Mouse (Mus musculus) heart, embryonic 14.5 days (tissue): ENCODE results near the gene Acsl5. TPM values are rescaled to one million over a fixed set of nuclear protein-coding genes. Genes with fewer than 3 reads are reported as not detected.

ENCODE experiments used
- ATAC-seq: fragments of 200-750 bp; cut with Nextera tagmentation; 2 replicates; pipeline ENCODE4 v1.8.0; 2017; ENCODE audit warnings: low read depth, moderate TSS enrichment; ENCODE audit not compliant: insufficient number of reproducible peaks, insufficient read depth, low FRiP score
- H3K27ac ChIP-seq, 2 experiments: fragments of 200-500 bp in 1 of 2; fragments of 300-500 bp in 1 of 2; sonication (generic) in 1 of 2; replicated peaks in 1 of 2; 2 replicates each; pipeline ENCODE4 v1.5.1; 2012 to 2014; ENCODE audit warnings: low read depth in 2 of 2, low read length in 2 of 2, control low read depth in 1 of 2, mild to moderate bottlenecking in 1 of 2, mixed read lengths in 1 of 2; ENCODE audit not compliant: control insufficient read depth in 1 of 2, insufficient read depth in 1 of 2
- H3K27me3 ChIP-seq: fragments of 300-500 bp; sonication (generic); 2 replicates; pipeline ENCODE4 v1.6.1; 2014; ENCODE audit warnings: mild to moderate bottlenecking, low read length, control low read depth; ENCODE audit not compliant: control insufficient read depth, insufficient read depth
- H3K36me3 ChIP-seq: fragments of 300-500 bp; sonication (generic); 2 replicates; pipeline ENCODE4 v1.6.1; 2014; ENCODE audit warnings: mild to moderate bottlenecking, control low read depth, low read length, mixed read lengths; ENCODE audit not compliant: control insufficient read depth, insufficient read depth
- H3K4me1 ChIP-seq, 2 experiments: fragments of 200-500 bp in 1 of 2; fragments of 300-500 bp in 1 of 2; sonication (generic) in 1 of 2; 2 replicates each; pipeline ENCODE4 v1.6.1; 2012 to 2014; ENCODE audit warnings: low read length in 2 of 2, control low read depth in 1 of 2, mixed read lengths in 1 of 2; ENCODE audit not compliant: control insufficient read depth in 2 of 2, insufficient read depth in 2 of 2
- H3K4me2 ChIP-seq: fragments of 300-500 bp; sonication (generic); 2 replicates; pipeline ENCODE4 v1.6.1; 2014; ENCODE audit warnings: mild to moderate bottlenecking, low read length
- H3K4me3 ChIP-seq, 2 experiments: fragments of 200-500 bp in 1 of 2; fragments of 300-500 bp in 1 of 2; sonication (generic) in 1 of 2; 2 replicates each; pipeline ENCODE4 v1.5.1; 2012 to 2014; ENCODE audit warnings: low read length in 2 of 2, mild to moderate bottlenecking in 2 of 2, control low read depth in 1 of 2, low read depth in 1 of 2, moderate library complexity in 1 of 2; ENCODE audit not compliant: control insufficient read depth in 1 of 2, insufficient read depth in 1 of 2
- H3K9ac ChIP-seq: fragments of 300-500 bp; sonication (generic); 2 replicates; pipeline ENCODE4 v1.6.1; 2014; ENCODE audit warnings: mild to moderate bottlenecking, low read length
- H3K9me3 ChIP-seq: fragments of 300-500 bp; sonication (generic); 2 replicates; pipeline ENCODE4 v1.6.1; 2016; ENCODE audit warnings: low read length, control low read depth; ENCODE audit not compliant: control insufficient read depth
- WGBS: fragments of 180-500 bp; shearing (Covaris S2); extraction: QIAGEN DNeasy Blood & Tissue Kit; methylation state at CpG from one replicate; pipeline ENCODE4 v1.1.7; 2014; 5-methylcytosine and 5-hydroxymethylcytosine counted together
- polyA plus RNA-seq: library from polyadenylated mRNA; unstranded; fragments of >200 nt; fragmentation: Nextera tagmentation; extraction: Ambion mirVana; gene quantifications from 2 replicates; pipeline ENCODE4 v1.2.1, GENCODE M21; 2014

Acsl5 gene
- polyA plus RNA-seq, 1 experiment from 2014 or later, result 30.7 TPM

GRCm38 (mm10) chr19:55297961-55298360 lies 46.2 kb downstream of the Acsl5 start:
- Histone ChIP-seq H3K4me1 (no peaks in the 10 kb centered on the region), H3K36me3 (peaks cover 88% of the 10 kb centered on the region), H3K4me3 (no peak overlapping the region), H3K9me3 (no peaks in the 10 kb centered on the region), H3K27ac (no peak overlapping the region), H3K9ac (no peak overlapping the region), H3K27me3 (no peaks in the 10 kb centered on the region), H3K4me2 (no peak overlapping the region)
- 80% methylated on average over 5 of the region's 5 CpGs for WGBS
- no peak for ATAC-seq

GRCm38 (mm10) chr19:55299378-55299777 lies 47.6 kb downstream of the Acsl5 start:
- no peak overlapping the region for H3K9ac ChIP-seq
- H3K27me3 ChIP-seq, result no peaks in the 10 kb centered on the region
- no peak overlapping the region for H3K4me3 ChIP-seq
- 94% methylated on average over 1 of the region's 1 CpGs for WGBS
- H3K4me2 ChIP-seq, result no peak overlapping the region
- ATAC-seq, result no peak
- no peak overlapping the region for H3K27ac ChIP-seq
- no peaks in the 10 kb centered on the region for H3K9me3 ChIP-seq
- peaks cover 95% of the 10 kb centered on the region for H3K36me3 ChIP-seq
- H3K4me1 ChIP-seq, result no peaks in the 10 kb centered on the region

- 82% methylated on average over 3 of the region's 3 CpGs for WGBS
- peaks cover 90% of the 10 kb centered on the region for H3K36me3 ChIP-seq
- no peaks in the 10 kb centered on the region for H3K4me1 ChIP-seq
- no peaks in the 10 kb centered on the region for H3K27me3 ChIP-seq
- H3K4me2 ChIP-seq, result no peak overlapping the region
- ATAC-seq, result no peak
- H3K9me3 ChIP-seq, result no peaks in the 10 kb centered on the region
- H3K27ac ChIP-seq, result no peak overlapping the region
- no peak overlapping the region for H3K4me3 ChIP-seq
- H3K9ac ChIP-seq, result no peak overlapping the region
Measured at GRCm38 (mm10) chr19:55300525-55300924, 48.8 kb downstream of the Acsl5 start.

- H3K27ac ChIP-seq, result no peak overlapping the region
- no peak overlapping the region for H3K4me3 ChIP-seq
- no peaks in the 10 kb centered on the region for H3K9me3 ChIP-seq
- no peak for ATAC-seq
- H3K27me3 ChIP-seq, result no peaks in the 10 kb centered on the region
- H3K4me2 ChIP-seq, result no peak overlapping the region
- H3K9ac ChIP-seq, result no peak overlapping the region
- H3K36me3 ChIP-seq, result peaks cover 89% of the 10 kb centered on the region
- no peaks in the 10 kb centered on the region for H3K4me1 ChIP-seq
Measured at GRCm38 (mm10) chr19:55305024-55305423, 53.3 kb downstream of the Acsl5 start.

- Histone ChIP-seq H3K27ac (no peak overlapping the region), H3K4me3 (no peak overlapping the region), H3K36me3 (peaks cover 71% of the 10 kb centered on the region), H3K4me1 (peaks cover 0 to 12% of the 10 kb centered on the region in 2 experiments; a peak in 2 of 4 replicates), H3K4me2 (no peak overlapping the region), H3K27me3 (no peaks in the 10 kb centered on the region), H3K9me3 (no peaks in the 10 kb centered on the region), H3K9ac (no peak overlapping the region)
- no peak for ATAC-seq
- WGBS, result 88% methylated on average over 8 of the region's 8 CpGs
Measured at GRCm38 (mm10) chr19:55311874-55312273, 60.1 kb downstream of the Acsl5 start.

- ATAC-seq, result no peak
- H3K4me2 ChIP-seq, result no peak overlapping the region
- H3K4me1 ChIP-seq, result peaks cover 0 to 16% of the 10 kb centered on the region in 2 experiments; a peak in 2 of 4 replicates
- H3K9me3 ChIP-seq, result no peaks in the 10 kb centered on the region
- no peaks in the 10 kb centered on the region for H3K27me3 ChIP-seq
- H3K4me3 ChIP-seq, result no peak overlapping the region
- H3K9ac ChIP-seq, result no peak overlapping the region
- 89% methylated on average over 2 of the region's 2 CpGs for WGBS
- peaks cover 55% of the 10 kb centered on the region for H3K36me3 ChIP-seq
- no peak overlapping the region for H3K27ac ChIP-seq
Measured at GRCm38 (mm10) chr19:55313649-55314048, 61.9 kb downstream of the Acsl5 start.

GRCm38 (mm10) chr19:55315452-55316108 lies 63.8 kb downstream of the Acsl5 start, which contains the start of gene Zdhhc6:
Gene Zdhhc6, minus strand, starts transcription at chr19:55316032.
- H3K4me1 ChIP-seq, result peaks cover 0 to 22% of the 10 kb centered on the region in 2 experiments; a peak in 2 of 4 replicates
- peak within 1 kb of the TSS; percentile 91 to 98 for H3K4me3 ChIP-seq
- H3K36me3 ChIP-seq, result peaks cover 36% of the 10 kb centered on the region
- H3K27ac ChIP-seq, result peak within 1 kb of the TSS; percentile 77 to 84
- H3K9ac ChIP-seq, result peak within 1 kb of the TSS; percentile 91
- ATAC-seq, result peak; percentile 70; the same call in 1 of the 2 replicates
- under 1% methylated on average over 60 of the region's 60 CpGs for WGBS
- H3K9me3 ChIP-seq, result no peaks in the 10 kb centered on the region
- H3K27me3 ChIP-seq, result no peaks in the 10 kb centered on the region
- peak within 1 kb of the TSS; percentile 91 for H3K4me2 ChIP-seq
